10 mouse cellular contexts compared by ENCODE assay signal in genomic region chr11:5912635-5913034, GRCm38 (mm10). TPM values are rescaled to one million over a fixed set of nuclear protein-coding genes. Genes with fewer than 3 reads are reported as not detected.
DNase-seq lines count a peak whose midpoint lies in the region; ATAC-seq and TF ChIP-seq lines count a peak whose summit lies in the region.
"Had no signal": no experiment of that assay in that cellular context is flagged by ENCODE, and none has a peak within 500 bp of the region (broad histone marks: within the 10 kb centered on the region; RNA-seq: fewer than 3 reads in every experiment).

No protein-coding gene starts in this region.

- intact Hi-C loops in left cerebral cortex, postnatal 4 days (cut with DNase I), result no loop called here

- WGBS in embryonic facial prominence, embryonic 11.5 days, result 27% methylated on average over 5 of the region's 5 CpGs
- 35% methylated on average over 5 of the region's 5 CpGs for WGBS in olfactory bulb, adult 2 months

- peak; percentile 58 for DNase-seq in ovary, postnatal 14 days (ENCODE audit: low spot score)
- DNase-seq in ovary, adult 18-20 months (ENCODE audit: low spot score), result no peak
- peak; percentile 73 for DNase-seq in adrenal gland, postnatal 10 days
- DNase-seq in embryonic facial prominence, embryonic 11.5 days (ENCODE audit: low spot score), result peak; percentile 68
- DNase-seq in left cerebral cortex, postnatal 4 days, result peak; percentile 63

- H3K4me3 ChIP-seq in embryonic facial prominence, embryonic 11.5 days (ENCODE audit: low read depth, low read length), result no peak overlapping the region
- H3K4me3 ChIP-seq in olfactory bulb, adult 2 months (ENCODE audit: insufficient read depth, low read depth, low read length), result no peak overlapping the region
- H3K4me3 ChIP-seq: erythroblast, embryonic 14.5 days; neural tube, embryonic 12.5 days had no signal

- H3K4me1 ChIP-seq in embryonic facial prominence, embryonic 11.5 days (ENCODE audit: control insufficient read depth, insufficient read depth, low read length), result no peaks in the 10 kb centered on the region
- no peaks in the 10 kb centered on the region for H3K4me1 ChIP-seq in olfactory bulb, adult 2 months (ENCODE audit: control insufficient read depth, insufficient read depth, low read length)
- H3K4me1 ChIP-seq: neural tube, embryonic 12.5 days had no signal

- no peak overlapping the region for H3K9ac ChIP-seq in embryonic facial prominence, embryonic 11.5 days (replicated peaks; ENCODE audit: low read length)
- H3K9ac ChIP-seq: neural tube, embryonic 12.5 days had no signal

- H3K27me3 ChIP-seq in embryonic facial prominence, embryonic 11.5 days (ENCODE audit: control insufficient read depth, insufficient read depth, low read length), result no peaks in the 10 kb centered on the region
- H3K27me3 ChIP-seq: neural tube, embryonic 12.5 days had no signal

- no peak overlapping the region for H3K27ac ChIP-seq in embryonic facial prominence, embryonic 11.5 days (replicated peaks; ENCODE audit: low read depth, low read length)
- H3K27ac ChIP-seq in olfactory bulb, adult 2 months (ENCODE audit: insufficient read depth, low read depth, low read length), result no peak overlapping the region
- H3K27ac ChIP-seq: neural tube, embryonic 12.5 days had no signal

- no peak for ATAC-seq in embryonic facial prominence, embryonic 11.5 days (replicated peaks; ENCODE audit: insufficient number of reproducible peaks, low FRiP score, low TSS enrichment, low read depth)
- ATAC-seq in hematopoietic stem cell, adult 5-6 weeks (replicated peaks in 1 of 2; ENCODE audit: insufficient read depth in 1 of 2, low FRiP score in 2 of 2, low TSS enrichment in 1 of 2, low read depth in 1 of 2, poor library complexity in 2 of 2, severe bottlenecking in 2 of 2), result peak; percentile 78 to 85
- no peak for ATAC-seq in activated CD4-positive, CD25-positive, alpha-beta regulatory T cell, adult 4 months

- H3K9me3 ChIP-seq in embryonic facial prominence, embryonic 11.5 days (replicated peaks; ENCODE audit: control insufficient read depth, low read length), result no peaks in the 10 kb centered on the region
- H3K9me3 ChIP-seq: neural tube, embryonic 12.5 days had no signal

- TF ChIP-seq POLR2A in olfactory bulb, adult 2 months (IDR thresholded peaks at IDR 0.05; ENCODE audit: insufficient read depth, low read depth, low read length), result no peak

- no peak overlapping the region for H3K4me2 ChIP-seq in embryonic facial prominence, embryonic 11.5 days (ENCODE audit: low read depth, low read length)
- H3K4me2 ChIP-seq: neural tube, embryonic 12.5 days had no signal

- no peaks in the 10 kb centered on the region for H3K36me3 ChIP-seq in embryonic facial prominence, embryonic 11.5 days (replicated peaks; ENCODE audit: control insufficient read depth, insufficient read depth, low read depth, low read length)
- H3K36me3 ChIP-seq: neural tube, embryonic 12.5 days had no signal

- 0 out of 2 replicates have a peak, but pooled peaks have one; percentile 35 for TF ChIP-seq CTCF in olfactory bulb, adult 2 months (IDR thresholded peaks at IDR 0.05; ENCODE audit: insufficient read depth, low read depth, low read length)

RNA-seq across cellular contexts. Expression of gene Myl7, which starts 14.1 kb away (rescaled TPM):
- total RNA-seq in adrenal gland, postnatal 10 days (2021), result under 1 TPM in 1 of 2 experiments, not detected in 1; 0.66 TPM
- polyA plus RNA-seq in embryonic facial prominence, embryonic 11.5 days (2014; fragmentation: Nextera tagmentation; extraction: Ambion mirVana), result 7.6 and 25.4 TPM in 2 replicates
- total RNA-seq in hematopoietic stem cell, adult 5-6 weeks (2017), result not detected in 2 replicates
- total RNA-seq in left cerebral cortex, postnatal 4 days (2021), result not detected
- not detected in 2 replicates for polyA plus RNA-seq in olfactory bulb, adult 2 months (2012; ENCODE audit: insufficient read depth, insufficient read length, low replicate concordance, missing spikeins)
- not detected for polyA plus RNA-seq in activated CD4-positive, CD25-positive, alpha-beta regulatory T cell, adult 4 months (2017; shearing (Covaris generic))

RNA-seq across cellular contexts. Expression of gene Pold2, which starts 34.5 kb away (rescaled TPM):
- total RNA-seq in adrenal gland, postnatal 10 days (2021), result 10 to 100 TPM; 48.6 to 53.0 TPM
- polyA plus RNA-seq in embryonic facial prominence, embryonic 11.5 days (2014; fragmentation: Nextera tagmentation; extraction: Ambion mirVana), result 101 and 105 TPM in 2 replicates
- total RNA-seq in hematopoietic stem cell, adult 5-6 weeks (2017), result 39.9 and 55.8 TPM in 2 replicates
- total RNA-seq in left cerebral cortex, postnatal 4 days (2021), result 10 to 100 TPM; 26.6 to 37.5 TPM
- polyA plus RNA-seq in olfactory bulb, adult 2 months (2012; ENCODE audit: insufficient read depth, insufficient read length, low replicate concordance, missing spikeins), result not detected in 2 replicates
- 10 to 100 TPM; 20.6 to 26.9 TPM for polyA plus RNA-seq in activated CD4-positive, CD25-positive, alpha-beta regulatory T cell, adult 4 months (2017; shearing (Covaris generic))

RNA-seq across cellular contexts. Expression of gene Gck, which starts 37.2 kb away (rescaled TPM):
- total RNA-seq in adrenal gland, postnatal 10 days (2021), result 1 to 10 TPM; 2.9 to 3.0 TPM
- polyA plus RNA-seq in embryonic facial prominence, embryonic 11.5 days (2014; fragmentation: Nextera tagmentation; extraction: Ambion mirVana), result 2.2 and 2.6 TPM in 2 replicates
- not detected in 2 replicates for total RNA-seq in hematopoietic stem cell, adult 5-6 weeks (2017)
- 1 to 10 TPM; 3.9 to 4.0 TPM for total RNA-seq in left cerebral cortex, postnatal 4 days (2021)
- not detected in 2 replicates for polyA plus RNA-seq in olfactory bulb, adult 2 months (2012; ENCODE audit: insufficient read depth, insufficient read length, low replicate concordance, missing spikeins)
- not detected for polyA plus RNA-seq in activated CD4-positive, CD25-positive, alpha-beta regulatory T cell, adult 4 months (2017; shearing (Covaris generic))
- polyA plus RNA-seq: erythroblast, embryonic 14.5 days had no signal

RNA-seq across cellular contexts. Expression of gene Ykt6, which starts 42.9 kb away (rescaled TPM):
- 10 to 100 TPM; 71.5 to 79.3 TPM for total RNA-seq in adrenal gland, postnatal 10 days (2021)
- 30.1 and 31.4 TPM in 2 replicates for polyA plus RNA-seq in embryonic facial prominence, embryonic 11.5 days (2014; fragmentation: Nextera tagmentation; extraction: Ambion mirVana)
- total RNA-seq in hematopoietic stem cell, adult 5-6 weeks (2017), result 34.5 and 39.9 TPM in 2 replicates
- 100 to 1,000 TPM; 202 to 213 TPM for total RNA-seq in left cerebral cortex, postnatal 4 days (2021)
- not detected in 2 replicates for polyA plus RNA-seq in olfactory bulb, adult 2 months (2012; ENCODE audit: insufficient read depth, insufficient read length, low replicate concordance, missing spikeins)
- 10 to 100 TPM; 25.6 to 26.7 TPM for polyA plus RNA-seq in activated CD4-positive, CD25-positive, alpha-beta regulatory T cell, adult 4 months (2017; shearing (Covaris generic))

RNA-seq across cellular contexts. Expression of gene Aebp1, which starts 50.9 kb away (rescaled TPM):
- total RNA-seq in adrenal gland, postnatal 10 days (2021), result 100 to 1,000 TPM; 153 to 172 TPM
- polyA plus RNA-seq in embryonic facial prominence, embryonic 11.5 days (2014; fragmentation: Nextera tagmentation; extraction: Ambion mirVana), result 8.3 and 10.3 TPM in 2 replicates
- 0.25 and 0.65 TPM in 2 replicates for total RNA-seq in hematopoietic stem cell, adult 5-6 weeks (2017)
- 10 to 100 TPM; 20.4 to 24.8 TPM for total RNA-seq in left cerebral cortex, postnatal 4 days (2021)
- not detected in 2 replicates for polyA plus RNA-seq in olfactory bulb, adult 2 months (2012; ENCODE audit: insufficient read depth, insufficient read length, low replicate concordance, missing spikeins)
- under 1 TPM in 1 of 2 experiments, not detected in 1; 0.56 TPM for polyA plus RNA-seq in activated CD4-positive, CD25-positive, alpha-beta regulatory T cell, adult 4 months (2017; shearing (Covaris generic))

Comparison
In these comparisons a context has a peak if more than half of its experiments do, and no peak if none do; other contexts are left out.
1. ATAC-seq: peak in hematopoietic stem cell, adult 5-6 weeks (2 of 2); none in embryonic facial prominence, embryonic 11.5 days (single experiment) and activated CD4-positive, CD25-positive, alpha-beta regulatory T cell, adult 4 months (single experiment).